Mouse (Mus musculus) lung, embryonic 14.5 days (tissue): ENCODE data around the gene Bpgm. TPM values are rescaled to one million over a fixed set of nuclear protein-coding genes. Genes with fewer than 3 reads are reported as not detected.
A peak's percentile ranks its signal among the peaks of the same experiment; 100 is the strongest.

ENCODE experiments used
- ATAC-seq: fragments of 200-750 bp; cut with Nextera tagmentation; 2 replicates; pipeline ENCODE4 v1.8.0; 2017; ENCODE audit warnings: mild to moderate bottlenecking, moderate TSS enrichment, moderate library complexity; ENCODE audit not compliant: insufficient read depth
- DNase-seq: peaks from one replicate; pipeline ENCODE4 v3.0.0-alpha.2; 2015
- H3K27ac ChIP-seq: fragments of 300-500 bp; sonication (generic); 2 replicates; pipeline ENCODE4 v1.5.1; 2014; ENCODE audit warnings: low read depth, mild to moderate bottlenecking, moderate library complexity
- H3K27me3 ChIP-seq: fragments of 300-500 bp; sonication (generic); 2 replicates; pipeline ENCODE4 v1.6.1; 2014; ENCODE audit warnings: low read length, control low read depth; ENCODE audit not compliant: insufficient read depth
- H3K36me3 ChIP-seq: fragments of 300-500 bp; sonication (generic); 2 replicates; pipeline ENCODE4 v1.6.1; 2014; ENCODE audit warnings: control low read depth; ENCODE audit not compliant: insufficient read depth
- H3K4me1 ChIP-seq: fragments of 300-500 bp; sonication (generic); 2 replicates; pipeline ENCODE4 v1.6.1; 2014; ENCODE audit warnings: antibody characterized with exemption, control low read depth; ENCODE audit not compliant: insufficient read depth
- H3K4me2 ChIP-seq: fragments of 300-500 bp; sonication (generic); 2 replicates; pipeline ENCODE4 v1.6.1; 2014; ENCODE audit warnings: mild to moderate bottlenecking
- H3K4me3 ChIP-seq: fragments of 300-500 bp; sonication (generic); 2 replicates; pipeline ENCODE4 v1.5.1; 2014; ENCODE audit warnings: low read depth, low read length
- H3K9ac ChIP-seq: fragments of 300-500 bp; sonication (generic); 2 replicates; pipeline ENCODE4 v1.6.1; 2014
- H3K9me3 ChIP-seq: fragments of 300-500 bp; sonication (generic); 2 replicates; pipeline ENCODE4 v1.6.1; 2016; ENCODE audit warnings: low read depth, low read length, control low read depth
- CTCF ChIP-seq: IDR thresholded peaks from 2 replicates; pipeline ENCODE4 v1.5.1; 2016; ENCODE audit warnings: antibody characterized with exemption, low read depth
- WGBS: fragments of 180-500 bp; shearing (Covaris S2); extraction: QIAGEN DNeasy Blood & Tissue Kit; methylation state at CpG from one replicate; pipeline ENCODE4 v1.1.7; 2014; 5-methylcytosine and 5-hydroxymethylcytosine counted together
- polyA plus RNA-seq: library from polyadenylated mRNA; unstranded; fragments of >200 nt; fragmentation: Nextera tagmentation; extraction: Ambion mirVana; gene quantifications from 2 replicates; pipeline ENCODE4 v1.2.1, GENCODE M21; 2014

Bpgm gene
- polyA plus RNA-seq, 1 experiment from 2014 or later = 52.6 TPM

DNA sequence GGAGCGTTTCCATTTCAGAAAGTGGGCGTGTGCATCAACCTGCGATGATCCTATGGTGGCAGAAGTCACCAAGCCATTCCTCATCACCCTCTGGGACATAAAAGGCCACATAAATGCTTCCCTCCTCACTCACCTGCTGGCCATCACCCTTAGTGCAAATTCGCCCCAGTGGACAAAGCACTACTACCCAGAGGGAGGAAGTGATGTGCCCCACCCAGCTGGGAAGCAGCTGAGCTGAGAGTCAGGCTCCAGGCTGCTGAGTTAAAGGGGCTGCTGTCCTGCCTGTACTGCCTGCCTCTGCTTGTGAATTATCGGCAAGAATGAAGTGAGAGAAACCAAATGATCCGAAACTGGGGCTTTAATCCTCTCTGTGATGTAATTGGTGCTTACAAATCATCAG, 49.9 kb downstream of the Bpgm start:
- H3K9me3 ChIP-seq = no peaks in the 10 kb centered on the region
- no peak for DNase-seq
- H3K27me3 ChIP-seq = no peaks in the 10 kb centered on the region
- no peak overlapping the region for H3K4me3 ChIP-seq
- H3K27ac ChIP-seq = no peak overlapping the region
- no peak for TF ChIP-seq CTCF
- no peak for ATAC-seq
- WGBS = 68% methylated on average over 6 of the region's 6 CpGs
- no peak overlapping the region for H3K4me2 ChIP-seq
- H3K4me1 ChIP-seq = peaks cover 7% of the 10 kb centered on the region; the same call in 1 of the 2 replicates
- no peaks in the 10 kb centered on the region for H3K36me3 ChIP-seq
- H3K9ac ChIP-seq = no peak overlapping the region

- Histone ChIP-seq H3K9me3 (no peaks in the 10 kb centered on the region), H3K4me1 (peaks cover 7% of the 10 kb centered on the region; the same call in 1 of the 2 replicates), H3K27me3 (no peaks in the 10 kb centered on the region), H3K27ac (no peak overlapping the region), H3K4me2 (no peak overlapping the region), H3K4me3 (no peak overlapping the region), H3K36me3 (no peaks in the 10 kb centered on the region), H3K9ac (no peak overlapping the region)
- no peak for DNase-seq
- WGBS = 73% methylated on average over 3 of the region's 3 CpGs
- ATAC-seq = no peak
- no peak for TF ChIP-seq CTCF
Measured at GRCm38 (mm10) chr6:34526389-34526788, 50.4 kb downstream of the Bpgm start.

GRCm38 (mm10) chr6:34528131-34528530, 52.1 kb downstream of the Bpgm start:
- no peak for DNase-seq
- no peak overlapping the region for H3K9ac ChIP-seq
- no peaks in the 10 kb centered on the region for H3K36me3 ChIP-seq
- WGBS = 67% methylated on average over 2 of the region's 2 CpGs
- H3K4me2 ChIP-seq = no peak overlapping the region
- no peak for ATAC-seq
- no peaks in the 10 kb centered on the region for H3K9me3 ChIP-seq
- H3K4me3 ChIP-seq = no peak overlapping the region
- no peaks in the 10 kb centered on the region for H3K27me3 ChIP-seq
- no peak overlapping the region for H3K27ac ChIP-seq
- H3K4me1 ChIP-seq = peaks cover 7% of the 10 kb centered on the region; the same call in 1 of the 2 replicates
- TF ChIP-seq CTCF = no peak

DNA sequence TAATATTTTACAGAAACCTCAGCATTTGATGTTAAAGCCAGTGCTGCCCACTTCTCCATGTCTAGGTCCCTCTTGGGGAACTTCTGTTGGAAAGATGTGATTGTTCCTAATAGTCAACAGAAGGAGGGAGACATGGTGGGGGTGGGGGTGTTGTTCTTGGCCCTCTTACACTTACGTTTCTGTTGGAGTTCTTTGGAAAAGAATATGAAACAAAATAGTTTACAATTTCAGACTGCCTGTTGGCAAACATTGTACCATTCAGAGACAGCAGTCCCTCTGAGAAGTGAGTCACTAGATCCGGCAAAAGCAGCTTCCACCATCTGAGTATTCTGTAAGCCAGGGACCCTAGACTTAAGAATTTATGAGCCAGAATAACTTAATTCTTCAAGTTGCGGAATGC, 54.0 kb downstream of the Bpgm start:
- TF ChIP-seq CTCF = no peak
- Histone ChIP-seq H3K27me3 (no peaks in the 10 kb centered on the region), H3K4me1 (peaks cover 7% of the 10 kb centered on the region; the same call in 1 of the 2 replicates), H3K4me3 (no peak overlapping the region), H3K9me3 (no peaks in the 10 kb centered on the region), H3K9ac (no peak overlapping the region), H3K4me2 (no peak overlapping the region), H3K27ac (no peak overlapping the region), H3K36me3 (no peaks in the 10 kb centered on the region)
- DNase-seq (peak; percentile 33), ATAC-seq (no peak)
- WGBS = 47% methylated on average over 3 of the region's 3 CpGs

- WGBS = 83% methylated on average over 1 of the region's 1 CpGs
- TF ChIP-seq CTCF = no peak
- Histone ChIP-seq H3K9me3 (no peaks in the 10 kb centered on the region), H3K4me3 (no peak overlapping the region), H3K27me3 (no peaks in the 10 kb centered on the region), H3K27ac (no peak overlapping the region), H3K4me1 (no peaks in the 10 kb centered on the region), H3K36me3 (no peaks in the 10 kb centered on the region), H3K4me2 (no peak overlapping the region), H3K9ac (no peak overlapping the region)
- no peak for DNase-seq
- no peak for ATAC-seq
Measured at GRCm38 (mm10) chr6:34533055-34533454, 57.0 kb downstream of the Bpgm start.

DNA sequence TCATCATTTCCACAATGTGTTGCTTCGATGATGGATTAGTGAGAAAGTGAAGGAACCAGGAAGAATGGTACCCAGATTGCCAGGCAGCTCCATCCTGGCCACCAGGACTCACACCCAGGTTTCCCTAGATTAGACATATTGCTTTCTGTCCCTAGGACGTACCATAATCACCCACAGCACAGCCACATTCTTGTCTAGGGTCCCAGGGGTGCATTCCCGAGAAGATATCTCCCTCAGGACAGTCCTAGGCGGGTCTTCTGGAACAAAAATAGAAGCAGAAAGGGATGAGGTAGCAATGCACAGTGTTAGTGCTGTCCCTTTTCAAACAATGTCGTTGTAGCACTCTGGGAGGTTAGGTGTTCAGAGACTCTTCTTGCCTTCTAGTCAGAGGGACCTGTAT, 57.9 kb downstream of the Bpgm start:
- no peak for TF ChIP-seq CTCF
- Histone ChIP-seq H3K4me3 (no peak overlapping the region), H3K27ac (no peak overlapping the region), H3K36me3 (no peaks in the 10 kb centered on the region), H3K27me3 (no peaks in the 10 kb centered on the region), H3K9ac (no peak overlapping the region), H3K4me1 (no peaks in the 10 kb centered on the region), H3K4me2 (no peak overlapping the region), H3K9me3 (no peaks in the 10 kb centered on the region)
- WGBS = 58% methylated on average over 5 of the region's 5 CpGs
- DNase-seq (no peak), ATAC-seq (no peak)

DNA sequence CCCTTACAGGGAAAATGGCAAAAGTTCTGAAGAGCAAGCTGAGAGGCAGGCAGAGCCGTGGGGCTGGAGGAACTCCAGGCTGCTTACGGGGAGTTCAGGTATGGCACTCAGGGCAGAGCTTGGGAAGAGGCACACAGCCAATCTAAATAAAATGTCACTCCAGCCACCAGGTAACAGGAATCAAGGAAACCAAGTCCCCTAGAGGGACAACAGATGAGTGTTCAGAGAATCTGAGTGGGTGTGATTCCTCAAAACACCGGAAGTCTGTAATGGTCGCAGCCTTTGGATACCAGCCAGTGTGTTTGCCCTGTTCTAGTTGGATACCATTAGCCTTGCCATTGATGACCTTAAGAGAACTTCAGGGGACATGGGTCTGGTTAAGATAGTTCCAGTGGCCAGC, 66.9 kb downstream of the Bpgm start:
- peak; percentile 71 for DNase-seq
- Histone ChIP-seq H3K27ac (peak overlapping the region; percentile 63), H3K4me1 (peaks cover 27% of the 10 kb centered on the region), H3K9ac (no peak overlapping the region), H3K9me3 (no peaks in the 10 kb centered on the region), H3K4me2 (no peak overlapping the region), H3K4me3 (no peak overlapping the region), H3K36me3 (no peaks in the 10 kb centered on the region), H3K27me3 (no peaks in the 10 kb centered on the region)
- 27% methylated on average over 4 of the region's 4 CpGs for WGBS
- ATAC-seq = no peak
- 0 out of 2 replicates have a peak, but pooled peaks have one; percentile 4 for TF ChIP-seq CTCF
